ENCODE assay signal across 17 mouse cellular contexts in genomic region chr16:84365969-84366368, GRCm38 (mm10).
DNase-seq lines count a peak whose midpoint lies in the region; TF ChIP-seq lines count a peak whose summit lies in the region.
"Had no signal": no experiment of that assay in that cellular context is flagged by ENCODE, and none has a peak within 500 bp of the region (broad histone marks: within the 10 kb centered on the region; RNA-seq: fewer than 3 reads in every experiment).

No protein-coding gene starts in this region.

- no peak overlapping the region for H3K27ac ChIP-seq in layer of hippocampus, adult 2 months
- H3K27ac ChIP-seq: embryonic facial prominence, embryonic 10.5 days; forebrain, embryonic 13.5 days; heart, embryonic 13.5 days; hindbrain, embryonic 15.5 days had no signal

- peak; percentile 16 for DNase-seq in adrenal gland, postnatal 14 days
- no peak for DNase-seq in adrenal gland, adult 8-10 months
- peak; percentile 3 for DNase-seq in layer of hippocampus, adult 9-11 months
- no peak for DNase-seq in layer of hippocampus, adult 2 months (ENCODE audit: low spot score in 2 of 2)
- peak; percentile 1 for DNase-seq in lung, postnatal 10 days
- DNase-seq in lung, adult 18-20 months = no peak
- DNase-seq in frontal cortex, postnatal 36 days (ENCODE audit: low spot score in 2 of 2) = peak; percentile 21 to 39
- DNase-seq: cerebellum, adult 18-20 months; cerebellum, adult 9-11 months; forebrain, postnatal 0 days; gastrocnemius, postnatal 36 days; heart, adult 11 months; heart, postnatal 36 days had no signal

- no peak for TF ChIP-seq CTCF in layer of hippocampus, adult 2 months (conservative IDR thresholded peaks at IDR 0.05)

- no peak overlapping the region for H3K4me3 ChIP-seq in layer of hippocampus, adult 2 months
- H3K4me3 ChIP-seq: embryonic facial prominence, embryonic 10.5 days; forebrain, embryonic 13.5 days; heart, embryonic 13.5 days; hindbrain, embryonic 15.5 days had no signal

Comparison
In these comparisons a context has a peak if more than half of its experiments do, and no peak if none do; other contexts are left out.
1. DNase-seq: peak in adrenal gland, postnatal 14 days (single experiment), layer of hippocampus, adult 9-11 months (single experiment), lung, postnatal 10 days (single experiment) and frontal cortex, postnatal 36 days (2 of 2); none in adrenal gland, adult 8-10 months (single experiment), layer of hippocampus, adult 2 months (0 of 2) and lung, adult 18-20 months (0 of 2).